Mouse (Mus musculus): Measurements from ENCODE around the gene Utp18.

Gene Utp18

GRCm38 (mm10) chr11:93829327-93829679 is 56.3 kb downstream of the Utp18 start:
- DNase-seq (ENCODE audit: low read depth, low spot score), result peak; percentile 54

GRCm38 (mm10) chr11:93828619-93829326 is 56.8 kb downstream of the Utp18 start:
- DNase-seq (ENCODE audit: low read depth, low spot score), result no peak

GRCm38 (mm10) chr11:93822261-93822660 is 63.3 kb downstream of the Utp18 start:
- DNase-seq (ENCODE audit: low read depth, low spot score), result peak; percentile 51

DNA sequence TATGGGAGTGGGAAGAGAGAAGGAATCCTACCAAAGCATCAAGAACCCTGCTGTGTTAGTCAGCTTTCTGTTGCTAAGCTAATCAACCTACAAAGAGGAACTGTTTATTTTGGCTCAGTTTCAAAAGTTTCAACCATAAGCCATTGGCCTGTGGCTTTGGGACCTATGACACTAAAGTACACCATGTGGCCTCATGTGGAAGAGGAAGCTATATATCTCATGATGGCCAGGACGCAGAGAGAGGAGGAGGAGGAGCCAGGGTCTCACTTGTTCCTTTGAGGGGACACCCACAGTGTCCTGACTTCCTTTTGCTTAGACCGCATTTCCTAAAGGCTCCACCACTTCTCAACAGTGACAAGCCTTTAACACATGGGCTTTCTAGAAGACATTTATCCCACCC is 64.0 kb downstream of the Utp18 start:
- no peak for DNase-seq (ENCODE audit: low read depth, low spot score)

GRCm38 (mm10) chr11:93817966-93818738 is 67.4 kb downstream of the Utp18 start:
- DNase-seq (ENCODE audit: low read depth, low spot score), result peak; percentile 83

DNA sequence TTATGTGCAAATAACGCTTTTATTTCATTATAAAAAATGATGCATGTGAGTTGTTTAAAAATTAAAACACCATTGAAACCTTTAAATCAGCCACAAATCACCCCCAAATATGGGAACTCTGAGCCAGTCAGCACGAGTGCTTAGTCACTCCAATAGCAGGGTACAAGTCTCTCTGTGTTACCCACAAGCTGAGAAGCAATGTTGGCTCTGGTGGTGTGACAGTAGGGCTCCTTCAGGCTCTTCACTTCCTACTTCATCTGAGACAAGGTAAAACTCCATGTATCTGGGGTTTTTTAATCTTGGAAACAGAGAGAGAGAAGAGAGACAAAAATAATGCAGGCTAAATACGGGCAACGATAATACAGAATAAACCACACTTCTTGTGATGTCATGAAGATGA is 72.6 kb downstream of the Utp18 start:
- DNase-seq (ENCODE audit: low read depth, low spot score), result peak; percentile 32

GRCm38 (mm10) chr11:93812125-93812868 is 73.3 kb downstream of the Utp18 start:
- DNase-seq (ENCODE audit: low read depth, low spot score), result peak; percentile 94

Data from brain, adult 2 months (tissue).